Mouse (Mus musculus) heart, embryonic 16.5 days (tissue): ENCODE measurements around the gene Adcy6. TPM values are rescaled to one million over a fixed set of nuclear protein-coding genes. Genes with fewer than 3 reads are reported as not detected.
A peak's percentile ranks its signal among the peaks of the same experiment; 100 is the strongest.

ENCODE experiments used
- ATAC-seq: fragments of 200-750 bp; cut with Nextera tagmentation; replicated peaks from 2 replicates; pipeline ENCODE4 v1.8.0; 2017; ENCODE audit warnings: moderate number of reproducible peaks; ENCODE audit not compliant: insufficient read depth, low FRiP score; ENCODE audit errors: extremely low read depth
- H3K27ac ChIP-seq: fragments of 300-500 bp; sonication (generic); 2 replicates; pipeline ENCODE4 v1.5.1; 2014; ENCODE audit warnings: mild to moderate bottlenecking, low read length, control low read depth, moderate library complexity
- H3K27me3 ChIP-seq: fragments of 300-500 bp; sonication (generic); 2 replicates; pipeline ENCODE4 v1.6.1; 2014; ENCODE audit warnings: low read length, mixed read lengths; ENCODE audit not compliant: control insufficient read depth, insufficient read depth
- H3K36me3 ChIP-seq: fragments of 300-500 bp; sonication (generic); 2 replicates; pipeline ENCODE4 v1.6.1; 2014; ENCODE audit not compliant: control insufficient read depth, insufficient read depth
- H3K4me1 ChIP-seq: fragments of 300-500 bp; sonication (generic); 2 replicates; pipeline ENCODE4 v1.6.1; 2014; ENCODE audit warnings: low read length, mixed read lengths; ENCODE audit not compliant: control insufficient read depth, insufficient read depth
- H3K4me2 ChIP-seq: fragments of 300-500 bp; sonication (generic); 2 replicates; pipeline ENCODE4 v1.6.1; 2014; ENCODE audit warnings: low read depth, mild to moderate bottlenecking, control low read depth, low read length
- H3K4me3 ChIP-seq: fragments of 300-500 bp; sonication (generic); 2 replicates; pipeline ENCODE4 v1.5.1; 2014; ENCODE audit warnings: mild to moderate bottlenecking, control low read depth, low read length
- H3K9ac ChIP-seq: fragments of 300-500 bp; sonication (generic); 2 replicates; pipeline ENCODE4 v1.6.1; 2014; ENCODE audit warnings: low read length, control low read depth
- H3K9me3 ChIP-seq: fragments of 300-500 bp; sonication (generic); replicated peaks from 2 replicates; pipeline ENCODE4 v1.6.1; 2016; ENCODE audit warnings: low read length; ENCODE audit not compliant: control insufficient read depth
- WGBS: fragments of 180-500 bp; shearing (Covaris S2); extraction: QIAGEN DNeasy Blood & Tissue Kit; methylation state at CpG from one replicate; pipeline ENCODE4 v1.1.7; 2014; 5-methylcytosine and 5-hydroxymethylcytosine counted together
- polyA plus RNA-seq: library from polyadenylated mRNA; unstranded; fragments of >200 nt; fragmentation: Nextera tagmentation; extraction: Ambion mirVana; gene quantifications from 2 replicates; pipeline ENCODE4 v1.2.1, GENCODE M21; 2015

Adcy6 gene
- polyA plus RNA-seq, 1 experiment from 2014 or later, result 39.0 TPM

- peak overlapping the region; percentile 97 for H3K27ac ChIP-seq
- 5% methylated on average over 22 of the region's 22 CpGs for WGBS
- ATAC-seq, result no peak
These were observed 41.4 kb downstream of the Adcy6 start for GRCm38 (mm10) chr15:98568256-98569033.

GRCm38 (mm10) chr15:98567278-98568134 lies 42.4 kb downstream of the Adcy6 start:
- under 1% methylated on average over 86 of the region's 88 CpGs for WGBS
- peak; percentile 97 for ATAC-seq
- peak overlapping the region; percentile 77 for H3K4me3 ChIP-seq
- peak overlapping the region; percentile 96 for H3K4me2 ChIP-seq
- peak overlapping the region; percentile 90 for H3K9ac ChIP-seq
- H3K27ac ChIP-seq, result peak overlapping the region; percentile 97
- H3K9me3 ChIP-seq, result no peaks in the 10 kb centered on the region
- H3K4me1 ChIP-seq, result peaks cover 28% of the 10 kb centered on the region
- H3K36me3 ChIP-seq, result peaks cover 14% of the 10 kb centered on the region
- no peaks in the 10 kb centered on the region for H3K27me3 ChIP-seq

More at GRCm38 (mm10) chr15:98568256-98569033, 41.4 kb downstream of the Adcy6 start:
- Histone ChIP-seq H3K9me3 (no peaks in the 10 kb centered on the region), H3K4me2 (peak overlapping the region; percentile 90), H3K4me3 (peak overlapping the region; percentile 77), H3K4me1 (peaks cover 28% of the 10 kb centered on the region), H3K36me3 (peaks cover 5% of the 10 kb centered on the region), H3K27me3 (no peaks in the 10 kb centered on the region), H3K9ac (peak overlapping the region; percentile 90)

- H3K4me3 ChIP-seq, result peak overlapping the region; percentile 77
- peak overlapping the region; percentile 96 for H3K4me2 ChIP-seq
- H3K36me3 ChIP-seq, result peaks cover 14% of the 10 kb centered on the region
- WGBS, result 0% methylated on average over 15 of the region's 15 CpGs
- H3K27me3 ChIP-seq, result no peaks in the 10 kb centered on the region
- H3K4me1 ChIP-seq, result peaks cover 28% of the 10 kb centered on the region
- no peaks in the 10 kb centered on the region for H3K9me3 ChIP-seq
- no peak for ATAC-seq
- peak overlapping the region; percentile 85 for H3K9ac ChIP-seq
- peak overlapping the region; percentile 96 for H3K27ac ChIP-seq
These were observed 43.0 kb downstream of the Adcy6 start for GRCm38 (mm10) chr15:98566973-98567277.

GRCm38 (mm10) chr15:98557186-98557585 lies 52.7 kb downstream of the Adcy6 start:
- H3K27me3 ChIP-seq, result no peaks in the 10 kb centered on the region
- no peak overlapping the region for H3K9ac ChIP-seq
- ATAC-seq, result no peak
- peaks cover 37% of the 10 kb centered on the region for H3K36me3 ChIP-seq
- no peaks in the 10 kb centered on the region for H3K4me1 ChIP-seq
- no peaks in the 10 kb centered on the region for H3K9me3 ChIP-seq
- H3K27ac ChIP-seq, result no peak overlapping the region
- 85% methylated on average over 5 of the region's 5 CpGs for WGBS
- H3K4me3 ChIP-seq, result no peak overlapping the region
- no peak overlapping the region for H3K4me2 ChIP-seq

- H3K4me3 ChIP-seq, result no peak overlapping the region
- no peak overlapping the region for H3K9ac ChIP-seq
- peaks cover 46% of the 10 kb centered on the region for H3K36me3 ChIP-seq
- WGBS, result 76% methylated on average over 4 of the region's 4 CpGs
- no peaks in the 10 kb centered on the region for H3K9me3 ChIP-seq
- H3K4me1 ChIP-seq, result no peaks in the 10 kb centered on the region
- no peak overlapping the region for H3K4me2 ChIP-seq
- H3K27me3 ChIP-seq, result no peaks in the 10 kb centered on the region
- H3K27ac ChIP-seq, result no peak overlapping the region
- ATAC-seq, result no peak
These were observed 54.0 kb downstream of the Adcy6 start for GRCm38 (mm10) chr15:98555881-98556280.

- H3K9ac ChIP-seq, result no peak overlapping the region
- H3K4me1 ChIP-seq, result no peaks in the 10 kb centered on the region
- H3K9me3 ChIP-seq, result no peaks in the 10 kb centered on the region
- 87% methylated on average over 2 of the region's 2 CpGs for WGBS
- H3K36me3 ChIP-seq, result peaks cover 48% of the 10 kb centered on the region
- H3K27ac ChIP-seq, result no peak overlapping the region
- H3K27me3 ChIP-seq, result no peaks in the 10 kb centered on the region
- H3K4me3 ChIP-seq, result no peak overlapping the region
- ATAC-seq, result no peak
- no peak overlapping the region for H3K4me2 ChIP-seq
These were observed 57.1 kb downstream of the Adcy6 start for GRCm38 (mm10) chr15:98552758-98553157.

GRCm38 (mm10) chr15:98546843-98547242 lies 63.0 kb downstream of the Adcy6 start:
- H3K9me3 ChIP-seq, result no peaks in the 10 kb centered on the region
- no peak for ATAC-seq
- no peak overlapping the region for H3K4me2 ChIP-seq
- H3K27ac ChIP-seq, result no peak overlapping the region
- WGBS, result 86% methylated on average over 5 of the region's 5 CpGs
- no peak overlapping the region for H3K4me3 ChIP-seq
- no peak overlapping the region for H3K9ac ChIP-seq
- H3K4me1 ChIP-seq, result no peaks in the 10 kb centered on the region
- H3K36me3 ChIP-seq, result peaks cover 65% of the 10 kb centered on the region
- H3K27me3 ChIP-seq, result no peaks in the 10 kb centered on the region

- Histone ChIP-seq H3K9me3 (no peaks in the 10 kb centered on the region), H3K27me3 (no peaks in the 10 kb centered on the region), H3K27ac (no peak overlapping the region), H3K4me3 (no peak overlapping the region), H3K4me1 (no peaks in the 10 kb centered on the region), H3K9ac (no peak overlapping the region), H3K4me2 (no peak overlapping the region), H3K36me3 (peaks cover 50% of the 10 kb centered on the region)
- 95% methylated on average over 3 of the region's 3 CpGs for WGBS
- no peak for ATAC-seq
These were observed 64.7 kb downstream of the Adcy6 start for GRCm38 (mm10) chr15:98545151-98545550.

- no peak for ATAC-seq
- Histone ChIP-seq H3K4me1 (no peaks in the 10 kb centered on the region), H3K27ac (no peak overlapping the region), H3K4me2 (no peak overlapping the region), H3K4me3 (no peak overlapping the region), H3K9me3 (no peaks in the 10 kb centered on the region), H3K9ac (no peak overlapping the region), H3K27me3 (no peaks in the 10 kb centered on the region), H3K36me3 (peaks cover 46% of the 10 kb centered on the region)
- WGBS, result 88% methylated on average over 4 of the region's 4 CpGs
These were observed 66.5 kb downstream of the Adcy6 start for GRCm38 (mm10) chr15:98543341-98543740.
